Mouse (Mus musculus) fat pad, adult 2 months (tissue): ENCODE results near the gene Cactin.

ENCODE experiments used
- DNase-seq: peaks from one replicate; pipeline ENCODE4 v3.0.0-alpha.2; 2011; ENCODE audit warnings: low read depth, low spot score; ENCODE audit errors: extremely low read depth

The Cactin gene

DNA sequence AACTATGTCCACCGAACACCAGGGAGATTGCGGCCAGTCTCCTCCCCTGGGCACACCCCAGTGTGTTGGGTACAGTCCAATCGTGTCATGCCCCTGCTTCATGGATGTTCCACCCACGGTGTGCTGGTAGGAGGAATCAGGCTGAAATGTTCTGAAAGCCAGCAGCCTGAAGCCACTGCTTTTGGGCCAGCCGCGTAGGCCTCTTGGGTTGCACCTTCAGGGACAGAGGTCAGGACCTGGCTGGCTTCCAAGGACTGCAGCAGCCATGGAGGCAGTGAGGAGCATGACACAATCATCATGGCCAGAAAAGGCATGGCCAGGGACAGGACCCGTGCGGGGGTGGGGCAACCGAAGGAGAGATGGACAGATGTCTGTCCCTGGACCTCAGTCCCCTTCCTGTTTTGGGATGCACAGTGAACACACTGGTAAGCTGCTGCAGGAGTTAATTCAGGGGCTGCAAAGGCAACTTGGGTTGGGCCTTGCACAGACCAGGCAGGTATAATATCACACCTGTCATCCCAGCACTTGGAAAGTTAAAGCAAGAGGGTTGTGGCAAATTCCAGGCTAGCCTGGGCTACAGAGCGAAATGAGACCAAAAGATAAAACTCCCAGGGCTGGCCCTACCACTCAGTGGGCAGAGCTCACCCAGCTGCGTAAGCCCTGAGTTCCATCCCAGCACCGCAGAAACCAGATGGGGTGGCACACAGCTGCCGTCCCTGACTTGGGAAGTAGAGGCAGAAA lies 2.1 kb upstream of the Cactin start:
- peak; percentile 56 for DNase-seq

DNA sequence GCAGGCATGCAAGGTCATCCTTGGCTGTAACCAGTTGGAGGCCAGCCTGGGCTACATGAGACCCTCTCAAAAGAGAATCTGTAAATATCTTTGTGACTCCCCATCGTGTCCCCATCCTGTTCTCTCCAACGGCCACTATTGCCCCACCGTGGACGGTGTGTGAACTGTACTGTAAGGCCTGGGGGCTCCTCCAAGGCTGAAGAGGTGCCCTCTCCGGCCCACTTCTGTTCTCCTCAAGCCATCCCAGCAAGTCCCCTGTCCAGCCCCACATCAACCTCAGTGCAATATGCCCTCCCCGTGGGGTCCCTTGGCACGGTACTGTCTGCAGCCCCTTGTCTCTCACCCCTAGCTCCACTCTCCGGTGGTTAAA lies 1.6 kb upstream of the Cactin start:
- DNase-seq, result no peak

DNA sequence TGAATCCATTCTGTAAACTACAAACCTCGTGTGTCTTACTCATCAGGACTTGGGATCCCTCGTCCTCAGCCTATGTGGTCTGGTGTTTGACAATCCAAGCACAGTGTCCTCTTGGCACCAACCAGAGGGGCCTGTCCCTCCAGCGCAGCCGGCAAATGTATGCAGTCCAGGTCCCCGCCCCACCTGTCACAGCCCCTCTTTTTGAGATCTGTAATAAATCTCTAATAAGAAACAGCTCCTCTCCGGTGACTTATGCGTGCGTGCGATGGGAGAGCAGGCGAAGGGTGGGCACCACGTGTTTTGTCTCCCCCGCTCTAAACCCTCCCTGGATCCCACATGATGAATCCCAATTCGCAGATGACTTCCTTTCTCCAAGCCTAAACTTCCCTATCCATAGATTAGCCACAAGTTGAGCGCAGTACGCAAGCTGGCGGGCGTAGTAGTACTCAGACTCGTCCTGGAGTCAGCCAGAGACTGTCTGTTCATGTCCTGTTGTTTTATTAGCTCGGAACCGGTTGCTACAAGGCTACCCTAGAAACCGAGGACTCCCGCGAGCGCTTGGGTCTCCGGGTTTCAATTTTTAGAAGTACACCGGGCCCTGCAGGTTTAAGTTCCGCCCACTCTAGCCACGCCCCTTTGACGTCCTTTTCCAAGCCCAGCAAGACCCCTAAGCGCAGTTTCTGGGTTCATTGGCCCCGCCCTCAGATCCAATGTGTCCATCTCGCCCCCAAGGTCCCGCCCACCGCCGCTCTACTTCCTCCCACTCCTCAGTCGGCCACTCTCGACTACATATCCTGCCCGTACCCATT lies 958 bp upstream of the Cactin start:
- no peak for DNase-seq

DNA sequence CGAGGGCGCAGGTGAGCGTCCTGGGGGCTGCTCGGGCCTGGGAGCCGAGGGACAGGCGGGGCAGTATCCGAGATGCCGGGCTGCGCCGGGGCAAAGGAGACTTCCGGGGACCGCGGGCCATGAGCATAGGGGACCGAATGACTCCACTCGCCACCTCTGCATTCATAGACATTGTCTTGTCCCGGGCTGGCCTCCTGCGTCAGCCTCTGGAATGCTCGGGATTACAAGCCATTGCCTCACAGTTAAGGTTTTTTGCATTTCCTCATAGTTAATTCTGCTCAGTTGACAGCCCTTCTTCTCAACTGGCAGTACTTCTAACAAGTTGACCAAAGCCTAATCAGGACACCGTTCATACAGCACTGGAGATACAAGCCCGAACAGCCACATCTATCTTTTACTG lies 533 bp downstream of the Cactin start:
- DNase-seq, result no peak

DNA sequence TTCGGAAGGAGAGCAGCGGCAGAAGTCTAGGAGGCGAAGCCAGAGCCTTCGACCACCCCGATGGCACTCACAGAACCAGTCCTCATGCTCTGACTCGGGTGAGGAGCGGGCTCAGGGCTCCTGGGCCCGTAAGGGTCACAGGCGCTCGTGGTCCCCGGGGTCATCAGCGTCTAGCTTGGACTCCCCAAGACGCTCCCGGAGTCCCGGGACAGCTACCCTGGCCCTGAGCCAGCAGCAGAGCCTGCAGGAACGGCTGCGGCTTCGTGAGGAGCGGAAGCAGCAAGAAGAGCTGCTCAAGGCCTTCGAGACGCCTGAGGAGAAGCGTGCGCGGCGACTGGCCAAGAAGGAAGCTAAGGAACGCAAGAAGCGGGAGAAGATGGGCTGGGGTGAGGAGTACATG lies 1.5 kb downstream of the Cactin start:
- DNase-seq, result no peak

DNA sequence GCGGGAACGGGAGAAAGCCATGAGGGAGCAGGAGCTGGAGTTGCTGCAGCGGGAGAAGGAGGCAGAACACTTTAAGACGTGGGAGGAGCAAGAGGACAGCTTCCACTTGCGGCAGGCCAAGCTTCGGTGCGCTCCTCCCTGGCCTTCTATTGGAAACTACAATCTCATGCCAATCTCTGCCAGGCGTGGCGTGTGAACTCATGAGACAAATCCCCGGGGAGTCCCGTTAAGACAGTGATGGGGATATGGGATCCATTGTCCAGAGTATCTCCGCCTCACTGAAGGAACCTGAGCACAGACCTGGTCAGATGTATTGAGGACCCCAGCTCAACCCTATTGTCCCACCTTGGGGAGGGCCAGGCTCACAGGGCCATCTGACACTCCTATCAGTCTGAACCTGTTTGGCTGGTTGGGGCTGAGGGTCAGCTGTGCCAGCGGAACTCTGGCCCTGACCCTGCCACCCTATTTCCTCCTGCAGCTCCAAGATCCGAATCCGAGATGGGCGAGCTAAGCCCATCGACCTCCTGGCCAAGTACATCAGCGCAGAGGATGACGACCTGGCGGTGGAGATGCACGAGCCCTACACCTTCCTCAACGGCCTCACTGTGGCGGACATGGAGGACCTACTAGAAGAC lies 2.4 kb downstream of the Cactin start:
- DNase-seq, result no peak

DNA sequence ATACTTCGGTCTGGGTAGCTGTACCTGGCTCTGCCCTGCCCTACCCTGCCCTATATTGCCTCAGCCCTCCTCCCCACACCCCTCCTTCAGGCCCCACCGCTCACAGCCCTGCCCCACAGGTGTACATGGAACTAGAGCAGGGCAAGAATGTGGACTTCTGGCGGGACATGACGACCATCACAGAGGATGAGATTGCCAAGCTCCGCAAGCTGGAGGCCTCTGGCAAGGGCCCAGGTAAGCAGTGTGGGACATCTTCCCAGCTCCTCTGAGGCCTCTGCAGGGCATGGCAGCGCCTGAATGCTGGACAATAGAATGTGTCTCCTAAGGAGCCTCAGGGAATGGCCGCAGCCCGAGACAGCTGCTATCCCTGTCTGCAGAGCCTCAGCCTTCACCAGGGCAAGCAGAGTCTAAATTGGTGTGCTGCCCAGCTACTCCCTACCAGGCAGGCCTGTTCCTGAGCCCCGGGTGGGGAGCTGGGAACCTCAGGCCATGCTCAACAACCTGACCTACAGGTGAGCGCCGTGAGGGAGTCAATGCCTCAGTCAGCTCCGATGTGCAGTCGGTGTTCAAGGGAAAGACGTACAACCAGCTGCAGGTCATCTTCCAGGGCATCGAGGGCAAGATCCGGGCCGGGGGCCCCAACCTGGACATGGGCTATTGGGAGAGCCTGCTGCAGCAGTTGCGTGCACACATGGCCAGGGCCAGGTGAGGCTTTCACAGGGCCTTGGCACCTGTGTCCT lies 3.1 kb downstream of the Cactin start:
- DNase-seq, result no peak

DNA sequence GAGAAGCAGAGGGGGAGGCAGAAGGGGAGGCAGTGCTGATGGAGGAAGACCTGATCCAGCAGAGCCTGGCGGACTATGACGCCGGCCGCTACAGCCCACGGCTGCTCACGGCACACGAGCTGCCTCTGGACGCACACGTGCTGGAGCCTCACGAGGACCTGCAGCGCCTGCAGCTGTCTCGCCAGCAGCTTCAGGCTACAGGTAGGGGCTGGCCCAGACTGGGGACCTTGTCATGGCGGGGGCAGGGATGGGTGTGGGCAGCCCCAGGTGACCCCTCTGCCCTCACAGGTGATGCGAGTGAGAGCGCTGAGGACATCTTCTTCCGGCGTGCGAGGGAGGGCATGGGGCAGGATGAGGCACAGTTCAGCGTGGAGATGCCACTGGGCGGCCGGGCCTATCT lies 4.3 kb downstream of the Cactin start:
- DNase-seq, result no peak

DNA sequence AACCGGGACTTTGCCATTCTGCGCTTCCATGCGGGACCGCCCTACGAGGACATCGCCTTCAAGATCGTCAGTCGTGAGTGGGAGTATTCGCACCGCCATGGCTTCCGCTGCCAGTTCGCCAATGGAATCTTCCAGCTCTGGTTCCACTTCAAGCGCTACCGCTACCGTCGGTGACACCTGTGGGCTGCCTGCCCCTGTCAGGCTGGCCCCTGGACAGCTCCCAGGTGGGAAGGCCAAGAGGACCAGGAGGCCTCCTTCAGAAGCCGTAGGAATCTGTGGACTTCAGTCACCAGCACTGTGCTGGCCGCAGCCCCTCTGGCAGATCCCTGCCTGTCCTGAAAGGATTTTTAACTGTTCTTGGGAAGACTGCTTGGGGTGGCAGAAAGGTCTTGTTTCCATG lies 4.9 kb downstream of the Cactin start:
- DNase-seq, result no peak

DNA sequence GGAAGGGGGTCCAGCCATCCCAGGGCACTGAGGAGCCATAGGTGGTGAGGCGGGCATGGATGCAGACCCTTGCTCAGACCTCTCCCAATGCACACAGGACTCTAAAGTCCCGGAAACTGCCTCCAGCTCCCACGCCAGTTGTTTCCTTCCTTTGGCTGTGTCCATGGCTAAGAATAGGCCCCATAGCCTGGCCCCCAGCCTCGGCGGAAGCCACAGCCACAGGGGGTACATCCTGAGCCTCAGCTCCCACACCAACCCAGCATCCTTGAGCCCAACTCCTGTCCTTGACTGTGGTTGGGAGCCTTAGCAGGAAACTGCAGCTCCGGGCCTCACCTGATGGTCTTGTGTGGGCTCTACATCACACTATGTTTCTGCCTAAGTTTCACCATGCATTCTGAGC lies 6.0 kb downstream of the Cactin start:
- no peak for DNase-seq

DNA sequence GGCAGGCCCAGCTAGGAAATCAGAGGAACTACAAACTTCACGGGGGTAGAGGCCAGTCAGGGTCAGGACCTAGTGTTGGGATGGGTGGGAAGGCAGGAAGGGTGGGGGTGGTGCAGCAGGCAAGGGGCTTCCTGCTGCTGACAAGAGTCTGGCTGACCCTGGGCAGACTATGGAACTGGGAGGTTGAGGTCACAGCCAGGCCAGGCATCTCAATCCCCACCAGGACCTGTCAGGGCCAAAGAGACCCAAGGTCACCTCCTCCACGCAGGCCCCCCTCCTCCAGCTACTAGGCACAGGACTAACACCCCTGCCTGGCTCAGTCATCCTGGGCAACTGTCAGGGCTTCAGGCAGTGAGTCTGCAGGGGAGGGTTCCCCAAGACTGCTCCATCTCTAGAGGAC lies 7.1 kb downstream of the Cactin start:
- DNase-seq, result no peak

DNA sequence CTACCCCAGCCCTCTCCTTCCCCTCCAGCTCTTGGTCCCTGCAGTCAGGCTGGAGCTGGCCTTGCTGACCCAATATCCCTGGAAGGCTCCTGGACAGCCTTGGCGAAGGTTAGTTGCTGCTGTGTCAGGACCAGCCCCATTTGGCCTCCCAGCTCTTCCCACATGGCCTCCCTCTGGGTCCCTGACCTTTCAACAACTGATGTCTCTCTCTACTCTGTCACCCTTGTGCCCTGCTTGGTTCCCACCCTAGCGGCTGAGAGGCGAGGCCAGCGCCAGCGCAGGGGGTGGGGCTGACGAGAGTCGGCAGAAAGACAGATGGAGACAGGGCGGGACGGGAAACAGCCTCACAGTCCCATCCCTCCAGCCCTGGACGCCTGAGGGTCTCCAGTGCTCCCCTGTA lies 7.5 kb downstream of the Cactin start, which contains the start of gene Tbxa2r:
Gene Tbxa2r, plus strand, starts transcription at position 346 of the 400 bp plus-strand sequence.
- DNase-seq, result no peak

DNA sequence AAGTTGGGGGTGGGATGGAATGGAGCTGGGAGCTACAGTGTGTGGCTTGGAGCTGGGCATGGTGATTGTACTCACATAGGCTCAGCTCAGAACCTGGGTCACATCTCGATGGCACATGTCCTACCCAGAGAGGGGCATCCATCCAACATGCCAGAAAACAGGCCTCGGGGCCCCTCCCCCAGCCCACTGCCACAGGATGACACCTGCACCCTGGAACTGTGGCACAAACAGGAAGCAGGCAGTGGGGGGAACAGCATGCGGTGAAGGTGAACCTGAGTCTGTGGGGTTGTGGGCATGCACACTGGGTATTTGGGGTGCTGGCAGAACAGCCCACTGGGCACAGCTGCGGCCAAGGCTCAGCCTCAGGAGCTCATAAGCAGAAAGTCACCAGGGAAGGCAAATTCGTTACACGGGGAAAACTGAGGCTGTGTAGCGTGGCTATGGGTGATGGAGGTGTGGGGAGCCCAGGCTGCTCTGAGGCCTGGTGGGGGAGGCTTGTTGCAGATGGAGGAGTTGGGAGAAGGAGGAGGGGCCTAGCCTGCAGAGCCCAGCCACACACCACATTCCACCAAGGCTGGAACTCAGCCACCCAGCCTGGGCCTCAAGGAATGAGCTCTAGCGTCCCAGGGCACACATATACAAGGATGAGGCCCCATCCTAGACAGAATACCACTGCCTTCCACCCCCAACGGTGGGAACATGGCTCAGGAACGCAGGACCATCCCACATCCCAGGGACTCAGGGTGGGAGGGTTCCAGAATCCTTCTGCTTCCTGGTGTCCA lies 8.5 kb downstream of the Cactin start:
- no peak for DNase-seq

DNA sequence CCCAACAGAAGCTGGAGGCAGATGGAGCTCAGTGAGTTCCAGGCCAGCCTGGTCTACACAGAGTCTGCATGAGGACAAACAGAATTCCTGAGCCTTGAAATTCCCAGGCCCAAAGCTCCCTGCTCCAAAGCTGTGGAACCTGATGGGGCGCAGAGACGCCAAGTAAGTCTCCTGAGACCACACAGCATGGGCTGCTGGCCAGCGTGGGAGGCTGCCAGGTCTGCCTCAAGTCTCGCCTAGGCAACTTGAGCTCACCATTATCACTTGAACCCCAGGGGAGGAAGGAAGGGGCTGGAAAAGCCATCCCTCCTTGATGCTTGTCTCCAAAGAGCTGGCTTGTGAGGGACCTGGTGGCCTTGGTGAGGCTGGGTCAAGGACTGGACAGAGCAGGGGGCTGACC lies 9.1 kb downstream of the Cactin start:
- DNase-seq, result no peak

DNA sequence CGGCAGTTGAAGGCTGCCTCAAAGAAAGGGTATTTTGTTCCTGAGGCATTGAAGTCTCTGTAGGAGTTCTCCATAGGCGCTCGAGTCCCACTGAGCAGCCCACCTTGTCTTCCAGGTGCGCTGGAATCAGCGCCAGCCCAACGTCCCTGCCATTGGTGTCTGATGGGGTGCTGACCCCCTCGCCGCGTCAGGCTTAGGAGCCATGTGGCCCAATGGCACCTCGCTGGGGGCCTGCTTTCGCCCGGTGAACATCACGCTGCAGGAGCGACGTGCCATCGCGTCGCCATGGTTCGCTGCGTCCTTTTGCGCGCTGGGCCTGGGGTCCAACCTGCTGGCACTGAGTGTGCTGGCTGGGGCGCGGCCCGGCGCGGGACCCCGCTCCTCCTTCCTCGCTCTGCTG lies 11.4 kb downstream of the Cactin start:
- no peak for DNase-seq

DNA sequence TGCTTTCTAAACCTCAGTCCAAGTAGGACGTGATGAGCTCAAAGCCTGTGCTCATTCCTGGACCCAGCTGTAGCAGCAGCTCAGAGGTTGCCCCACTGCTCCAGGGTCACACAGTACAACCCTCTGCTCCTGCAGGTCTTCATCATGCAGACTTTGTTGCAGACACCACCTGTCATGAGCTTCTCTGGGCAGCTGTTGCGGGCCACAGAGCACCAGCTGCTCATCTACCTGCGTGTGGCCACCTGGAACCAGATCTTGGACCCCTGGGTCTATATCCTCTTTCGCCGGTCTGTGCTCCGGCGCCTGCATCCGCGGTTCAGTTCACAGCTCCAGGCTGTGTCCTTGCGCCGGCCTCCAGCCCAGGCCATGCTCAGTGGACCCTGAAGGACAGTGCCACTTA lies 13.4 kb downstream of the Cactin start:
- no peak for DNase-seq

DNA sequence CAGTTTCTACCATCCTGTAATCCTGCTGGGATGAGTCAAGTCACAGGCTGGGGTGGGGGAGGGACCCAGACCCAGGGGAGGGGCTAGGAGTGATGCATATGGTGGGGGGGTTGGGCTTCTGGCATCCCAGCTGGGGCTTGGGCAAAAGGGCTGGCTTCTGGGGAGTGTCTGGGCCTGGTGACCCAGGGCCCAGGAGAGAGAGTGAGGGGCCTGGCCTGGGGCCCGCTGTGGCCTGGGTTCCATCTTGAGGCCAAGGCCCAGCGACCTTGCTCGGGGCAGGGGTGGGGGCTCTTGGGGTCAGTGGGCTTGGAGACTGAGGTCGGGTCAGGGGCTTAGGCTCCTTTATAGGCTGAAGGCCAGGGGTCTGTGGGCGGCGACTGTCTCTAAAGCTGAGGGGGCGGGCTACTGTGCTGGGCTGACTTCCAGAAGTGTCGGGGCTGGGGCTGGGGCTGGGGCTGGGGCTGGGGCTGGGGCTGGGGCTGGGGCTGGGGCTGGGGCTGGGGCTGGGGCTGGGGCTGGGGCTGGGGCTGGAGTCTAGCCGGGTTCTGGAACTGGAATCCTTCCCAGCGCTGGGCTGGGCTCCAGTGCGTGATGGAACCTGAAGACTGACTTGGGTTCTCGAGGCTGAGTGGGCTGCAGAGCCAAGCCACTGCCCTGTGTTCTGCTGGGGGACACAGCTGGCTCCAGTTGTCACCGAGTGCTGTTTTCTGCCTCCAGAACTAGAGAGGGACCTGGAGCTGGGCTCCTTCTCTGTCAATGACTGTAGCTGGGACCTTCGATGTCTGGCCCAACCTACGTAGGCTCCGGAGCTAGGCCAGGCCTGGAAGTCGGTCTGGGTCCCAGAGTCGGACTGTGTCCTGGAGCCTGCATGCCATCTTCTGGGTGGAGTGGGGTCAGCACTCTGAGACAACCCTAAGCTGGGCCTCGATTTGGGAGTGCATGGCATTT lies 14.8 kb downstream of the Cactin start:
- DNase-seq, result no peak

DNA sequence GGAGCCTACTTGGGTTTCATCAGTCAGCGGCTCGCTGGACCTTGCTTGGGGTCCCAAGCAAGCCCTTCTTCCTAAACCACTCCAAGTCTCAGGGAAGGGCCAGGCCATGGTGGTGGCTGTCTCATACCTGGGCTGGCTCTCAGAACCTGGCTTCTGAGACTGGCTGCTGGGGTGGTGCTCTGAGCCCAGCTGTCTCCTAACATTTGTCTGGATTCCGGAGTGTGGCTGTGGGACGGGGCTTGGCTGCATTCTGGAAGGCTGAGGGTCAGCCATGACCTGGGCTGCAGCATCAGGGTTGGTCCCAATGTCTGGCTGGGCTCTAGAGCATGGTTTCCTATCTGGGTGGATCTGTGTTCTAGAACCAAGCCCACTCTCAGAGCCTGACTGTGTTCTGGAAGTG lies 15.7 kb downstream of the Cactin start:
- no peak for DNase-seq

DNA sequence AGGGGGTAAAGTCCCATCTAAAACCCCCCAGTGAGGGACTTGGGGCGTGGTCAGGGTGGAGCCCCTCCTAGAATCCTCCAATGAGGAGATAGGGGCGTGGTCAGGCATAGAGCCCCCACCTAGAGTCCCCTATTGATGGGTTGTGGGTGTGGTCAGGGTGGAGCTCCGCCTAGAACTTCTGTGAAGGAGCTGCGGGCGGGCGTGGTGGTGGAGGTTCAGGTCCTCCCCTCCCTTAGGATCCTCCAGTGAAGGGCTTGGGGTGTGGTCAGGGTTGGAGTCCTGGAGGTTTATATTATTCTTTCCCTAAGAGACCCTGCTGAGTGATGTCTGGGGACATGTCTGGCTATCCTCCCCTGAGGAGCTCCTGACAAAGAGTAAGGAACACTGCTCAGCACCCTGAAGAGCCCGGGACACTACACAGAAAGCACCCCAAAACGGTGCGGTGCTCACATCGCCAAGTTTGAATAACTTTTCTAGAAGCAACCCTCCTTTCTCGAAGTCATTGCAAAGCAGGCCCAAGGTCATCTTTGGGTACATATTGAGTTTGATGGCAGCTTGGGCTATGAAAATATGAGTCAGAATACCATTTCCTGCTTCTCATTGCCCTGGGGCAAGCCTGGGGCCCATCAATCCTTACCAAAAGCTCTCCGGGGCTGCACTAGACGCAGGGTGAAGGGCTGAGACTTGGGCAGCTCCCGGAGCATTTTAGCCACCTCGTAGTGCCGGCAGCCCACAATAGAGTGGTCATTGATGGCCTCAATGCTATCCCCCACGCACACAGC lies 19.8 kb downstream of the Cactin start:
- no peak for DNase-seq
